Mouse (Mus musculus): ENCODE results near the gene Apcs. TPM values are rescaled to one million over a fixed set of nuclear protein-coding genes. Genes with fewer than 3 reads are reported as not detected.
A peak's percentile ranks its signal among the peaks of the same experiment; 100 is the strongest.

The Apcs gene
- not detected in 2 replicates for polyA plus RNA-seq (2012; rRNA removed)

GRCm38 (mm10) chr1:172894777-172895357, at the start of gene Apcs:
TSS of gene Apcs (minus strand) at chr1:172895041.
- no peak for DNase-seq (ENCODE audit: low read depth)

- no peak for DNase-seq (ENCODE audit: low read depth)
These were observed 37.4 kb upstream of the Apcs start for GRCm38 (mm10) chr1:172932197-172932596.

- peak; percentile 77 for DNase-seq (ENCODE audit: low read depth)
These were observed 23.6 kb upstream of the Apcs start for GRCm38 (mm10) chr1:172918450-172918849.

GRCm38 (mm10) chr1:172917115-172917514, 22.3 kb upstream of the Apcs start:
- no peak for DNase-seq (ENCODE audit: low read depth)

GRCm38 (mm10) chr1:172903313-172903712, 8.5 kb upstream of the Apcs start:
- no peak for DNase-seq (ENCODE audit: low read depth)

GRCm38 (mm10) chr1:172895435-172895834, 594 bp upstream of the Apcs start:
- no peak for DNase-seq (ENCODE audit: low read depth)

- DNase-seq (ENCODE audit: low read depth) = no peak
These were observed 18.2 kb downstream of the Apcs start for GRCm38 (mm10) chr1:172876675-172877074.

GRCm38 (mm10) chr1:172875265-172875664, 19.6 kb downstream of the Apcs start:
- DNase-seq (ENCODE audit: low read depth) = no peak

- no peak for DNase-seq (ENCODE audit: low read depth)
These were observed 46.7 kb downstream of the Apcs start for GRCm38 (mm10) chr1:172848171-172848570.

GRCm38 (mm10) chr1:172847044-172847761, 47.6 kb downstream of the Apcs start:
- DNase-seq (ENCODE audit: low read depth) = no peak

Other genes with a start within 250 kb of the Apcs start
- gene Crp, start 197.0 kb downstream of the Apcs start, polyA plus RNA-seq (2012; rRNA removed) = 0.28 and 0.81 TPM in 2 replicates
- gene Olfr16, start 55.4 kb upstream of the Apcs start, polyA plus RNA-seq (2012; rRNA removed) = not detected in 2 replicates
- gene Olfr1408, start 242.3 kb upstream of the Apcs start, polyA plus RNA-seq (2012; rRNA removed) = not detected in 2 replicates